Mouse (Mus musculus) cerebellum, adult 2 months (tissue): ENCODE results near the gene Asna1. TPM values are rescaled to one million over a fixed set of nuclear protein-coding genes. Genes with fewer than 3 reads are reported as not detected.
A peak's percentile ranks its signal among the peaks of the same experiment; 100 is the strongest.

ENCODE experiments used
- DNase-seq, 2 experiments: peaks; one replicate each; pipeline ENCODE4 v3.0.0; 2021
- H3K27ac ChIP-seq: fragments of 200-500 bp; 2 replicates; pipeline ENCODE4 v1.5.1; 2012; ENCODE audit warnings: low read length, control low read depth, inconsistent platforms; ENCODE audit not compliant: insufficient read depth
- H3K27me3 ChIP-seq: fragments of 200-500 bp; 2 replicates; pipeline ENCODE4 v1.6.1; 2012; ENCODE audit warnings: inconsistent platforms, mild to moderate bottlenecking, low read length, moderate library complexity; ENCODE audit not compliant: control insufficient read depth, insufficient read depth
- H3K4me1 ChIP-seq: fragments of 200-500 bp; 2 replicates; pipeline ENCODE4 v1.6.1; 2011; ENCODE audit warnings: low read length; ENCODE audit not compliant: control insufficient read depth, insufficient read depth
- H3K4me3 ChIP-seq: fragments of 200-500 bp; replicated peaks from 2 replicates; pipeline ENCODE3; 2011; ENCODE audit warnings: mild to moderate bottlenecking, low read depth, low read length, control low read depth; ENCODE audit not compliant: insufficient read depth
- CTCF ChIP-seq: fragments of 200-500 bp; IDR thresholded peaks from 2 replicates; pipeline ENCODE4 v1.5.1; 2011; ENCODE audit warnings: low read depth, mild to moderate bottlenecking, control low read depth, low read length, moderate library complexity, borderline replicate concordance; ENCODE audit not compliant: insufficient read depth
- POLR2A ChIP-seq: fragments of 200-500 bp; IDR thresholded peaks from 2 replicates; pipeline ENCODE4 v1.6.1; 2011; ENCODE audit warnings: low read length, control low read depth, borderline replicate concordance; ENCODE audit not compliant: insufficient read depth
- WGBS: fragments of 180-500 bp; shearing (Covaris S2); methylation state at CpG from one replicate; pipeline ENCODE4 v1.1.7; 2018; 5-methylcytosine and 5-hydroxymethylcytosine counted together
- polyA plus RNA-seq: library from polyadenylated mRNA; depleted of rRNA; stranded (reverse); fragments of >200 nt; gene quantifications from 2 replicates; pipeline ENCODE4 v1.2.3, GENCODE M21; 2012

Asna1 gene
- polyA plus RNA-seq, 1 experiment = 296 TPM

DNA sequence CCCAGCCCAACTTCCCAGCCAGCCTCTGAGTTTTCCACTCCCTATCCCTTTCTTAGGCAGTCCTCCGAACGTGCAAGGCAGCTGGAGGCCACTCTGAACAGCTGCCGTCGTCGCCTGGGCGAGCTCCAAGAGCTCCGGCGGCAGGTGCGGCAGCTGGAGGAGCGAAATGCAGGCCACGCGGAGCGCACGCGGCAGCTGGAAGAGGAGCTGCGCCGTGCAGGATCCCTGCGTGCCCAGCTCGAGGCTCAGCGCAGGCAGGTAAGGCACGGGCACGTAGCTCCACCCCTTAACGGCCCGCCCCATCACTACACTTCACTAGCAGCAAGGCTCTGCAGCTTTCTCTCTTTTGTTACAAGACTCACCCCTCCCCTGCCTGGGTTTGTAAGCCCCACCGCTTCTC lies 29.4 kb downstream of the Asna1 start:
- no peak for DNase-seq
- Histone ChIP-seq H3K27ac (no peak overlapping the region), H3K4me1 (peaks cover 2% of the 10 kb centered on the region; the same call in 1 of the 2 replicates), H3K4me3 (no peak overlapping the region), H3K27me3 (no peaks in the 10 kb centered on the region)
- 19% methylated on average over 25 of the region's 25 CpGs for WGBS
- TF ChIP-seq CTCF (no peak), POLR2A (no peak)

DNA sequence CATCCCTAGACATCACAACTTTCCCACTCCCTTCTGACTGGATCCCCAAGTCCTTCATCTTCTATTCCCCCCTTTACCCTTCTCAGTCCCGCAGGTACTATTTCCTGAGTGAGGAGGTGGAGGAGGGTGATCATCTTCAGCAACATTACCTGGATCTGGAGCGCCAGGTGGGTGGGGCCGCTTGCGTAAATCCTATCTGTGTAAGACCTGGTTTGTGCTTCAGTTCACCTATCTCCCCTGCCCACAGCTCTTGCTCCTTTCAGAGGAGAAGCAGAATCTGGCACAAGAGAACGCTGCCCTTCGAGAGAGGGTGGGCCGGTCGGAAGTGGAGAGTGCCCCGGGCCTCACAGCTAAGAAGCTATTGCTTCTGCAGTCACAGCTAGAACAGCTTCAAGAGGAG lies 30.7 kb downstream of the Asna1 start:
- DNase-seq = no peak
- Histone ChIP-seq H3K27me3 (no peaks in the 10 kb centered on the region), H3K27ac (no peak overlapping the region), H3K4me1 (peaks cover 3% of the 10 kb centered on the region; the same call in 1 of the 2 replicates), H3K4me3 (no peak overlapping the region)
- WGBS = 95% methylated on average over 9 of the region's 9 CpGs
- TF ChIP-seq CTCF (no peak), POLR2A (no peak)

DNA sequence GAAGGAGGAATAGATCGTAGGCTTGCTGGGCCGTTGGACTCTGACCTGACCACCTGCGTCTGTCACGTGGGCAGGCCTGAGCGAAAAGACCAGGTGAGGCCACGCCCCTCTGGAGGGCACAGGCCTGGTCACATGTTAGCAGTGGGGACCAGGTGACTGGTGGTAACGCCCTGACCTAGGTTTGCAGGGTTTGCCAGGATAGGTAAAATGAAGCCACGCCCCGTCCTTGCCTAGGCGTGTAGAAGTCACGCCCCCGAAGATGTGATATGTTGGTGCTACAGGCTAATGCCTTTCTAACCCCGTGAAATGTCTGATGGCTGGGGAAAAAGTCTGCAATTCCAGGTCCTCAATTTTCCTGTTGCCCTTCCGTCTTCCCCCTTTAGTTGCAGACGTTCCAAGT lies 34.2 kb downstream of the Asna1 start:
- WGBS = 3% methylated on average over 15 of the region's 15 CpGs

GRCm38 (mm10) chr8:84990349-84990748 lies 34.7 kb downstream of the Asna1 start, which contains the start of gene Hook2:
Gene Hook2 (plus strand): TSS chr8:84990603.
- peak; percentile 97 to 98 for DNase-seq
- TF ChIP-seq CTCF (peak; percentile 93), POLR2A (peak; percentile 60; the same call in 1 of the 2 replicates)
- Histone ChIP-seq H3K4me1 (peaks cover 5% of the 10 kb centered on the region; the same call in 1 of the 2 replicates), H3K4me3 (peak within 1 kb of the TSS; percentile 58), H3K27ac (peak within 1 kb of the TSS; percentile 21; the same call in 1 of the 2 replicates), H3K27me3 (no peaks in the 10 kb centered on the region)
- WGBS = under 1% methylated on average over 28 of the region's 28 CpGs

More for the DNA sequence above, 34.2 kb downstream of the Asna1 start:
- 0 out of 2 replicates have a peak overlapping the region, but pooled peaks have one; percentile 9 for H3K27ac ChIP-seq
- H3K4me3 ChIP-seq = peak overlapping the region; percentile 58
- no peaks in the 10 kb centered on the region for H3K27me3 ChIP-seq
- no peak for DNase-seq
- H3K4me1 ChIP-seq = peaks cover 5% of the 10 kb centered on the region; the same call in 1 of the 2 replicates
- TF ChIP-seq POLR2A (no peak), CTCF (no peak)

GRCm38 (mm10) chr8:84989810-84990209 lies 35.3 kb downstream of the Asna1 start:
- peak; percentile 88 to 93 for DNase-seq
- Histone ChIP-seq H3K27me3 (no peaks in the 10 kb centered on the region), H3K4me1 (peaks cover 5% of the 10 kb centered on the region; the same call in 1 of the 2 replicates), H3K27ac (peak overlapping the region; percentile 21; the same call in 1 of the 2 replicates), H3K4me3 (peak overlapping the region; percentile 58)
- TF ChIP-seq POLR2A (no peak), CTCF (peak; percentile 75)
- WGBS = 2% methylated on average over 15 of the region's 15 CpGs

- TF ChIP-seq POLR2A (no peak), CTCF (no peak)
- H3K27me3 ChIP-seq = no peaks in the 10 kb centered on the region
- no peak for DNase-seq
- H3K27ac ChIP-seq = no peak overlapping the region
- H3K4me3 ChIP-seq = no peak overlapping the region
- WGBS = 15% methylated on average over 15 of the region's 15 CpGs
- H3K4me1 ChIP-seq = peaks cover 5% of the 10 kb centered on the region; the same call in 1 of the 2 replicates
Observed at GRCm38 (mm10) chr8:84989311-84989731, 35.8 kb downstream of the Asna1 start.

GRCm38 (mm10) chr8:84987903-84988302 lies 37.2 kb downstream of the Asna1 start:
- TF ChIP-seq POLR2A (no peak), CTCF (no peak)
- peak in 1 of 2 experiments; percentile 16 for DNase-seq
- no peak overlapping the region for H3K27ac ChIP-seq
- H3K4me3 ChIP-seq = no peak overlapping the region
- no peaks in the 10 kb centered on the region for H3K27me3 ChIP-seq
- peaks cover 5% of the 10 kb centered on the region; the same call in 1 of the 2 replicates for H3K4me1 ChIP-seq
- 79% methylated on average over 2 of the region's 2 CpGs for WGBS

- Histone ChIP-seq H3K4me3 (no peak overlapping the region), H3K4me1 (peaks cover 5% of the 10 kb centered on the region; the same call in 1 of the 2 replicates), H3K27ac (no peak overlapping the region), H3K27me3 (no peaks in the 10 kb centered on the region)
- no peak for TF ChIP-seq CTCF
- TF ChIP-seq POLR2A = no peak
- DNase-seq = no peak
- WGBS = 82% methylated on average over 5 of the region's 5 CpGs
Observed at GRCm38 (mm10) chr8:84987388-84987787, 37.7 kb downstream of the Asna1 start.
